Mouse (Mus musculus) lung, embryonic 14.5 days (tissue): Measurements from ENCODE around the gene Gm37240. TPM values are rescaled to one million over a fixed set of nuclear protein-coding genes. Genes with fewer than 3 reads are reported as not detected.

Source experiments
- ATAC-seq: fragments of 200-750 bp; cut with Nextera tagmentation; 2 replicates; pipeline ENCODE4 v1.8.0; 2017; ENCODE audit warnings: mild to moderate bottlenecking, moderate TSS enrichment, moderate library complexity; ENCODE audit not compliant: insufficient read depth
- DNase-seq: peaks from one replicate; pipeline ENCODE4 v3.0.0-alpha.2; 2015
- H3K27ac ChIP-seq: fragments of 300-500 bp; sonication (generic); 2 replicates; pipeline ENCODE4 v1.5.1; 2014; ENCODE audit warnings: low read depth, mild to moderate bottlenecking, moderate library complexity
- H3K27me3 ChIP-seq: fragments of 300-500 bp; sonication (generic); 2 replicates; pipeline ENCODE4 v1.6.1; 2014; ENCODE audit warnings: low read length, control low read depth; ENCODE audit not compliant: insufficient read depth
- H3K36me3 ChIP-seq: fragments of 300-500 bp; sonication (generic); 2 replicates; pipeline ENCODE4 v1.6.1; 2014; ENCODE audit warnings: control low read depth; ENCODE audit not compliant: insufficient read depth
- H3K4me1 ChIP-seq: fragments of 300-500 bp; sonication (generic); 2 replicates; pipeline ENCODE4 v1.6.1; 2014; ENCODE audit warnings: antibody characterized with exemption, control low read depth; ENCODE audit not compliant: insufficient read depth
- H3K4me2 ChIP-seq: fragments of 300-500 bp; sonication (generic); 2 replicates; pipeline ENCODE4 v1.6.1; 2014; ENCODE audit warnings: mild to moderate bottlenecking
- H3K4me3 ChIP-seq: fragments of 300-500 bp; sonication (generic); 2 replicates; pipeline ENCODE4 v1.5.1; 2014; ENCODE audit warnings: low read depth, low read length
- H3K9ac ChIP-seq: fragments of 300-500 bp; sonication (generic); 2 replicates; pipeline ENCODE4 v1.6.1; 2014
- H3K9me3 ChIP-seq: fragments of 300-500 bp; sonication (generic); 2 replicates; pipeline ENCODE4 v1.6.1; 2016; ENCODE audit warnings: low read depth, low read length, control low read depth
- CTCF ChIP-seq: IDR thresholded peaks from 2 replicates; pipeline ENCODE4 v1.5.1; 2016; ENCODE audit warnings: antibody characterized with exemption, low read depth
- WGBS: fragments of 180-500 bp; shearing (Covaris S2); extraction: QIAGEN DNeasy Blood & Tissue Kit; methylation state at CpG from one replicate; pipeline ENCODE4 v1.1.7; 2014; 5-methylcytosine and 5-hydroxymethylcytosine counted together
- polyA plus RNA-seq: library from polyadenylated mRNA; unstranded; fragments of >200 nt; fragmentation: Nextera tagmentation; extraction: Ambion mirVana; gene quantifications from 2 replicates; pipeline ENCODE4 v1.2.1, GENCODE M21; 2014

The Gm37240 gene
- polyA plus RNA-seq, 1 experiment from 2014 or later: 4.5 TPM

DNA sequence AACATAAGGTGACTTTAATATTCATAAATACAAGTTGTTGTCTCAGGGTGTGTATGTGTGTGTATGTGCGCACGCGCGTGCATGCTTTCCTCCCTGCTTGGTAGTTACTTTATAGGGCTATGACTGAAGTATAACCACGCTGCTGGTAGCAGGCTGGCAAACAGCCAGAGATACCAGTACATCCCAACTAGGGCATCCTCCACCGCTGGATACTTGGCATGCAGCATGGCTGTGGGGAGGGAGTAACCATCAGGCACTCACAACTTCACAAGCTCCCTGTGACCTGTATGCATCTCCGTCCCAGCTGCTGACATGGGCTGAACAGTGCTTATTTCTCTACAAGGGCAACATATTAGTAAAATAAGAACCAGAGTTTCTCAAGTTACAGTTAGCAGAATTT lies 227.6 kb downstream of the Gm37240 start:
- TF ChIP-seq CTCF: no peak
- no peaks in the 10 kb centered on the region for H3K27me3 ChIP-seq
- H3K9me3 ChIP-seq: no peaks in the 10 kb centered on the region
- H3K27ac ChIP-seq: no peak overlapping the region
- H3K4me2 ChIP-seq: no peak overlapping the region
- ATAC-seq (no peak), DNase-seq (peak; percentile 18)
- 83% methylated on average over 7 of the region's 7 CpGs for WGBS
- H3K4me1 ChIP-seq: no peaks in the 10 kb centered on the region
- H3K9ac ChIP-seq: no peak overlapping the region
- no peak overlapping the region for H3K4me3 ChIP-seq
- no peaks in the 10 kb centered on the region for H3K36me3 ChIP-seq

DNA sequence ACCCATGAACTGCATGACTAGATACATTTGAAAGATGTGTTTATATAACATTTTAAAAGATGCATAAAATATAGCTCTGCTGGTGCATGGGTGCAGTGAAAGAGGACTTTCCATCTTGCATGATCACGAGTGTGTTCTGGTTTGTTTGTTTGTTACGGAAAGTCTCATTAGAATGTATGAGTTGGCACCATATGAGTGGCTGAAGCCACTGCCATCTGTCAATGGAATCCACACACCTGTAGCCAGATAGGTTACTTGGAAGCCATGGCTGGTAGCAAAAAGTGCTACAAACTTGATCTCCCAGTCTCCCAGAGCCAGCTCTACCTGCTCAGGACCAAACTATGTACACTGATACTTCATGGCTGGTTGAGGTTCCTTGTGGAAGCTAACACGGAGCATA lies 231.8 kb downstream of the Gm37240 start:
- H3K27ac ChIP-seq: no peak overlapping the region
- 92% methylated on average over 3 of the region's 3 CpGs for WGBS
- no peaks in the 10 kb centered on the region for H3K36me3 ChIP-seq
- ATAC-seq: no peak
- no peak overlapping the region for H3K4me3 ChIP-seq
- H3K4me2 ChIP-seq: no peak overlapping the region
- no peak overlapping the region for H3K9ac ChIP-seq
- TF ChIP-seq CTCF: no peak
- no peaks in the 10 kb centered on the region for H3K9me3 ChIP-seq
- DNase-seq: no peak
- no peaks in the 10 kb centered on the region for H3K4me1 ChIP-seq
- H3K27me3 ChIP-seq: no peaks in the 10 kb centered on the region

DNA sequence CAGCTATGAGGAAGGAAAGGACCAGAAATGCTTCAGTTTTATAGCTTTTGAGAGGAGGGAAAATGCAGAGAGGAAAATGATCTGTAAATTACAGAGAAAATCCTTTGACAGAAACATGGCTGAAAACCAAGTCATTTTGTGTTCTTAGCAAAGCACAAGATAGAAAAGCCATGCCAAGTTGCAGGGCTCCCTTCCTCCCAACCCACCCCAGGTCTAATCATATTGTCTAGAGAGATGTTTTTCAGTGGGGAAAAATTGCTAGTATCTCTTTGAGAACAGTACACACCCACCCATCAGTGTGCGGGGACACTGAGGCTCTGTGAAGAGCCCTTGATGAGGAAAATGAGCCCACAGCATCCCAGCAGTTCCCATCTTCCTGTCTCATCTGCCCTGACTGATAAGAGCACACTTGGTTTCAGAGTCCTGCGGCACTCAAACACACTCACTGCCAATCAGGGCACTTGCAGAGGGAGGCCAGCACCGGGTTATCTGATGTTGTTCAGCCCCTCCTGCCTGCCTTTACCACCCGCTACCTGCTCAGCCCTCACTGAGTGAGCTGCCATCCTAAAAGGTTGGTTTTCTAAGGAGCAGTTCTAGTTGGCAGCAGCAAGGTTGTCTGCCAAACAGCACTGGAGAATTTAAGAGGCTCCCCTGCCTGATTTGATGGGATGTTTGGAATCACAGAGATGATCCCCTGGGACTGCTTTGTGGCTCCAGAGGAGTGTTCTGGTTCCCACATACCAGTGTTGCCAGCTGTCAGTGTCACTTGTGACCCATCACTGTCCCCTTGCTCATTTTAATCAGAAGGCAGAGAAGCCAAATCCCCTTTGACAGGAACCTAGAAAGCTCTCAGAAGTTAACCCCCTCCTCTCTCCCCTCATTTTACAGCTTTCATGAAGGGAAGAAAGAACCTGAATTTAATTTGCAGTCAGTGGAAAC lies 234.3 kb downstream of the Gm37240 start:
- H3K4me1 ChIP-seq: no peaks in the 10 kb centered on the region
- H3K4me2 ChIP-seq: no peak overlapping the region
- H3K36me3 ChIP-seq: no peaks in the 10 kb centered on the region
- TF ChIP-seq CTCF: no peak
- ATAC-seq (no peak), DNase-seq (no peak)
- H3K4me3 ChIP-seq: no peak overlapping the region
- WGBS: 41% methylated on average over 4 of the region's 4 CpGs
- H3K9me3 ChIP-seq: no peaks in the 10 kb centered on the region
- no peak overlapping the region for H3K27ac ChIP-seq
- no peaks in the 10 kb centered on the region for H3K27me3 ChIP-seq
- H3K9ac ChIP-seq: no peak overlapping the region

DNA sequence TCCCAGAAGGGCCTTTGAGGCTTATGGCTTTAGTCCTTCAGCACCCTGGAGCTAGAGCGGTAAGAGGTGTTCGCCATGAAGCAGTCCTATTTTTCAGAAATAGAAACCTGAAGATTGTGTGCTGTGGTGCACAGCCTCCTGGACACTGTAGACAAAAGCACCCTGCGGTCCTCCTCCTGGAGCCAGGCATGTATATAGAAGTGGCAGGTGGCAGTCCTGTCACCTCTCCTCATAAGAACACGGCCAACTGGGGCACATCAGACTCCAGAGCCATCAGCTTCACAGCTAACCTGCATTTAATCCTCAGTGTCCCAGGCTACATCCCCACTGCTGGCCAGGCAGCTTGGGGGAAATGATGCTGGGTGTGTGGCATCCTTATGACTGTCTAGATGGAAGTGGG lies 238.1 kb downstream of the Gm37240 start:
- Histone ChIP-seq H3K36me3 (no peaks in the 10 kb centered on the region), H3K27me3 (no peaks in the 10 kb centered on the region), H3K9me3 (no peaks in the 10 kb centered on the region), H3K27ac (no peak overlapping the region), H3K4me1 (no peaks in the 10 kb centered on the region), H3K9ac (no peak overlapping the region), H3K4me2 (no peak overlapping the region), H3K4me3 (no peak overlapping the region)
- no peak for ATAC-seq
- TF ChIP-seq CTCF: no peak
- 91% methylated on average over 4 of the region's 4 CpGs for whole genome bisulfite sequencing
- DNase-seq: no peak

DNA sequence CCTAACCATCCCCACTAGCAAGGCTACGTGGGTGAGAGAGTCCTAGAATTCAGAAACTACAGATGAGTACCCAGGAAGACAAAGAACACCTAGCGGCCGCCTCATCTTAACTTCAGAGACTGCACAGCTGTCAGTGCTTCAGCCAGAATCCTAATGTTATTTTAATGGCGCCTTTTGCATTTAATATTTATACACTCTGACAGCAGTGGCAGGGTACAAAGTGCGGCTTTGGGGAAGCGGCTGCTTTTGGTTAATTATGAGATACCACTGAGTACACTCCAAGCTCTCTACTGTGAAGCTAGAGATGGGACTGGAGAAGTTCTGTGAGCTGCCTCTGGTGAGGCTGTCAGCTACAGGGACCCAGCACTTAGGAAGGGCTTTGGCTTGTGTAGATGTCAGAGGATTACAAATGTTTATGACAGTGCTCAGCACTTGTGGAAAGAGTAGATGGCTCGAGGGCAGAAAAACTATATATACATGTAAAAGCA lies 241.8 kb downstream of the Gm37240 start:
- Histone ChIP-seq H3K27me3 (no peaks in the 10 kb centered on the region), H3K4me1 (no peaks in the 10 kb centered on the region), H3K9me3 (no peaks in the 10 kb centered on the region), H3K4me2 (no peak overlapping the region), H3K9ac (no peak overlapping the region), H3K4me3 (no peak overlapping the region), H3K27ac (no peak overlapping the region), H3K36me3 (no peaks in the 10 kb centered on the region)
- ATAC-seq (no peak), DNase-seq (peak; percentile 7)
- WGBS: 52% methylated on average over 7 of the region's 7 CpGs
- no peak for TF ChIP-seq CTCF

DNA sequence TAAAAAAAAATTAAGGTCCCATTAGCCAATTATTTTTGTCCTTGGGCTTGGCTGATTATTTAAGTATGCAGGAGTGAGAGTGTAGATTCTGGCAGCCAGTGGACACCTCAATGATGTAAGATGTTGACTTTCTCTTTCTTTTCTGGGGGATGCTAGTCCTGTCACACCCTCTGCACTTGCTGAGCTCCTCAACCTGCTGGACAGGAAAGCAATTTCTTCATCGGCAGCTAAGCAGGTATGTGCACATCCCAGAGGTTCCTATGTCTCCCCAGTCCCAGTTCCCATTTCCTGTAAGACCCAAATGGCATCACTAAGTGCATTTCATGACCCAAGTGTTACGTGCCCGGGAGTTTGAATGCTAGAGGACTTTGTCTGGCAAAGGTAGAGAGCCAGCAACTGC lies 242.5 kb downstream of the Gm37240 start:
- 85% methylated on average over 3 of the region's 3 CpGs for WGBS
- H3K9ac ChIP-seq: no peak overlapping the region

DNA sequence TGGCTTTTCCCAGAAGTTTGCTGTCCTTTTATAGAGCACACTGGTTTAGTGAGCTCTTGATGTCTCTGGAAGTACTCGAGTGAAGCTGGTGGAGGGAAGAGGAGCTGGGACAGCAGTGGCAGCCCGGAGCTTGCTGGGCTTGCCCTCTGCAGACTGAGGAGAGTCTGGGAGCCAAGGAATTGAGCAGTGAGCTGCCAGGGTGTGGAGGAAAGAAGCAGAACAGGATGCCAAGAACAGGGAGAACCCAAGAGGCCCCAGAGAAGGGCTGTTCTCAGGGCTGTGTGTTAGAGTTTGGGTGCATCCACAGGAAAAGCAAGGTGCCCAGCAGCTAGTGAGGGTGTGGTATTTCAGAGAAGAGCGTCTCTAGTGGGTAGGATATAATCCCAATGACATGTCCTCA lies 245.6 kb downstream of the Gm37240 start:
- ATAC-seq: no peak
- 71% methylated on average over 3 of the region's 3 CpGs for WGBS
- no peak for TF ChIP-seq CTCF
- no peaks in the 10 kb centered on the region for H3K36me3 ChIP-seq
- H3K4me2 ChIP-seq: no peak overlapping the region
- H3K9me3 ChIP-seq: no peaks in the 10 kb centered on the region
- no peak overlapping the region for H3K9ac ChIP-seq
- no peaks in the 10 kb centered on the region for H3K4me1 ChIP-seq
- no peak overlapping the region for H3K4me3 ChIP-seq
- no peak for DNase-seq
- no peaks in the 10 kb centered on the region for H3K27me3 ChIP-seq
- H3K27ac ChIP-seq: no peak overlapping the region

More for the DNA sequence above, 242.5 kb downstream of the Gm37240 start:
- no peaks in the 10 kb centered on the region for H3K27me3 ChIP-seq
- ATAC-seq: no peak
- no peaks in the 10 kb centered on the region for H3K4me1 ChIP-seq
- H3K9me3 ChIP-seq: no peaks in the 10 kb centered on the region
- TF ChIP-seq CTCF: no peak
- H3K27ac ChIP-seq: no peak overlapping the region
- no peaks in the 10 kb centered on the region for H3K36me3 ChIP-seq
- no peak overlapping the region for H3K4me3 ChIP-seq
- no peak for DNase-seq
- no peak overlapping the region for H3K4me2 ChIP-seq
